Mouse (Mus musculus): ENCODE results near the gene Abca1. TPM values are rescaled to one million over a fixed set of nuclear protein-coding genes. Genes with fewer than 3 reads are reported as not detected.

The Abca1 gene
- polyA plus RNA-seq, 1 experiment from 2014 or later, result 3.6 TPM

GRCm38 (mm10) chr4:53149644-53150043, 10.1 kb downstream of the Abca1 start:
- no peaks in the 10 kb centered on the region for H3K9me3 ChIP-seq
- no peaks in the 10 kb centered on the region for H3K36me3 ChIP-seq
- WGBS, result 86% methylated on average over 4 of the region's 5 CpGs
- ATAC-seq (ENCODE audit: extremely low read depth, insufficient number of reproducible peaks, low FRiP score, low TSS enrichment), result no peak
- H3K4me1 ChIP-seq, result peaks cover 35% of the 10 kb centered on the region
- no peak overlapping the region for H3K4me2 ChIP-seq
- no peak overlapping the region for H3K4me3 ChIP-seq
- H3K27me3 ChIP-seq (replicated peaks), result no peaks in the 10 kb centered on the region
- no peak overlapping the region for H3K9ac ChIP-seq
- H3K27ac ChIP-seq (replicated peaks), result no peak overlapping the region

- no peak overlapping the region for H3K4me3 ChIP-seq
- WGBS, result 73% methylated on average over 2 of the region's 2 CpGs
- no peak for ATAC-seq (ENCODE audit: extremely low read depth, insufficient number of reproducible peaks, low FRiP score, low TSS enrichment)
Observed at GRCm38 (mm10) chr4:53148817-53149216, 10.9 kb downstream of the Abca1 start.

GRCm38 (mm10) chr4:53147454-53147853, 12.2 kb downstream of the Abca1 start:
- 9% methylated on average over 2 of the region's 2 CpGs for WGBS
- no peaks in the 10 kb centered on the region; the same call in 1 of the 2 replicates for H3K36me3 ChIP-seq
- no peaks in the 10 kb centered on the region for H3K9me3 ChIP-seq
- H3K27me3 ChIP-seq (replicated peaks), result no peaks in the 10 kb centered on the region
- no peak overlapping the region for H3K4me2 ChIP-seq
- no peak overlapping the region for H3K27ac ChIP-seq (replicated peaks)
- peaks cover 39% of the 10 kb centered on the region for H3K4me1 ChIP-seq
- H3K4me3 ChIP-seq, result no peak overlapping the region
- no peak overlapping the region for H3K9ac ChIP-seq
- ATAC-seq (ENCODE audit: extremely low read depth, insufficient number of reproducible peaks, low FRiP score, low TSS enrichment), result no peak

More at GRCm38 (mm10) chr4:53148817-53149216, 10.9 kb downstream of the Abca1 start:
- no peaks in the 10 kb centered on the region for H3K36me3 ChIP-seq
- H3K9me3 ChIP-seq, result no peaks in the 10 kb centered on the region
- peaks cover 41% of the 10 kb centered on the region for H3K4me1 ChIP-seq
- H3K9ac ChIP-seq, result no peak overlapping the region
- no peaks in the 10 kb centered on the region for H3K27me3 ChIP-seq (replicated peaks)
- no peak overlapping the region for H3K4me2 ChIP-seq
- no peak overlapping the region for H3K27ac ChIP-seq (replicated peaks)

- no peak overlapping the region for H3K4me2 ChIP-seq
- WGBS, result 41% methylated on average over 4 of the region's 4 CpGs
- no peaks in the 10 kb centered on the region for H3K27me3 ChIP-seq (replicated peaks)
- H3K36me3 ChIP-seq, result no peaks in the 10 kb centered on the region; the same call in 1 of the 2 replicates
- H3K9ac ChIP-seq, result no peak overlapping the region
- no peak overlapping the region for H3K4me3 ChIP-seq
- H3K9me3 ChIP-seq, result no peaks in the 10 kb centered on the region
- H3K4me1 ChIP-seq, result peaks cover 39% of the 10 kb centered on the region
- H3K27ac ChIP-seq (replicated peaks), result no peak overlapping the region
- ATAC-seq (ENCODE audit: extremely low read depth, insufficient number of reproducible peaks, low FRiP score, low TSS enrichment), result no peak
Observed at GRCm38 (mm10) chr4:53147046-53147445, 12.6 kb downstream of the Abca1 start.

- 80% methylated on average over 12 of the region's 12 CpGs for WGBS
- no peak overlapping the region for H3K27ac ChIP-seq (replicated peaks)
Observed at GRCm38 (mm10) chr4:53146227-53146949, 13.3 kb downstream of the Abca1 start.

GRCm38 (mm10) chr4:53145434-53146168, 14.1 kb downstream of the Abca1 start:
- 56% methylated on average over 12 of the region's 12 CpGs for WGBS
- Histone ChIP-seq H3K4me3 (no peak overlapping the region), H3K36me3 (no peaks in the 10 kb centered on the region; the same call in 1 of the 2 replicates), H3K27me3 (replicated peaks) (no peaks in the 10 kb centered on the region), H3K9me3 (no peaks in the 10 kb centered on the region), H3K27ac (replicated peaks) (no peak overlapping the region), H3K4me2 (no peak overlapping the region), H3K4me1 (peaks cover 39% of the 10 kb centered on the region), H3K9ac (no peak overlapping the region)
- ATAC-seq (ENCODE audit: extremely low read depth, insufficient number of reproducible peaks, low FRiP score, low TSS enrichment), result no peak

More at GRCm38 (mm10) chr4:53146227-53146949, 13.3 kb downstream of the Abca1 start:
- no peaks in the 10 kb centered on the region for H3K9me3 ChIP-seq
- no peak overlapping the region for H3K4me3 ChIP-seq
- ATAC-seq (ENCODE audit: extremely low read depth, insufficient number of reproducible peaks, low FRiP score, low TSS enrichment), result no peak
- no peak overlapping the region for H3K9ac ChIP-seq
- H3K27me3 ChIP-seq (replicated peaks), result no peaks in the 10 kb centered on the region
- H3K4me2 ChIP-seq, result no peak overlapping the region
- H3K36me3 ChIP-seq, result no peaks in the 10 kb centered on the region; the same call in 1 of the 2 replicates
- peaks cover 39% of the 10 kb centered on the region for H3K4me1 ChIP-seq

GRCm38 (mm10) chr4:53144571-53144970, 15.1 kb downstream of the Abca1 start:
- no peak for ATAC-seq (ENCODE audit: extremely low read depth, insufficient number of reproducible peaks, low FRiP score, low TSS enrichment)
- Histone ChIP-seq H3K27me3 (replicated peaks) (no peaks in the 10 kb centered on the region), H3K36me3 (no peaks in the 10 kb centered on the region; the same call in 1 of the 2 replicates), H3K4me1 (peaks cover 39% of the 10 kb centered on the region), H3K9ac (no peak overlapping the region), H3K27ac (replicated peaks) (no peak overlapping the region), H3K4me2 (no peak overlapping the region), H3K9me3 (no peaks in the 10 kb centered on the region), H3K4me3 (no peak overlapping the region)
- WGBS, result 69% methylated on average over 10 of the region's 10 CpGs

- H3K9ac ChIP-seq, result peak overlapping the region; percentile 25; the same call in 1 of the 2 replicates
- no peak for ATAC-seq (ENCODE audit: extremely low read depth, insufficient number of reproducible peaks, low FRiP score, low TSS enrichment)
- no peaks in the 10 kb centered on the region for H3K9me3 ChIP-seq
- H3K36me3 ChIP-seq, result peaks cover under 1% of the 10 kb centered on the region; the same call in 1 of the 2 replicates
- no peak overlapping the region for H3K27ac ChIP-seq (replicated peaks)
- peaks cover 44% of the 10 kb centered on the region for H3K4me1 ChIP-seq
- H3K4me2 ChIP-seq, result peak overlapping the region; percentile 37
- no peak overlapping the region for H3K4me3 ChIP-seq
- H3K27me3 ChIP-seq (replicated peaks), result no peaks in the 10 kb centered on the region
- WGBS, result 31% methylated on average over 8 of the region's 8 CpGs
Observed at GRCm38 (mm10) chr4:53144021-53144420, 15.7 kb downstream of the Abca1 start.

GRCm38 (mm10) chr4:53140678-53141077, 19.0 kb downstream of the Abca1 start:
- no peak for ATAC-seq (ENCODE audit: extremely low read depth, insufficient number of reproducible peaks, low FRiP score, low TSS enrichment)

GRCm38 (mm10) chr4:53139495-53139894, 20.2 kb downstream of the Abca1 start:
- Histone ChIP-seq H3K27ac (replicated peaks) (no peak overlapping the region), H3K27me3 (replicated peaks) (no peaks in the 10 kb centered on the region), H3K4me3 (no peak overlapping the region), H3K36me3 (peaks cover 3% of the 10 kb centered on the region; the same call in 1 of the 2 replicates), H3K9ac (no peak overlapping the region), H3K4me1 (peaks cover 19% of the 10 kb centered on the region), H3K4me2 (no peak overlapping the region), H3K9me3 (no peaks in the 10 kb centered on the region)
- 73% methylated on average over 2 of the region's 2 CpGs for WGBS
- no peak for ATAC-seq (ENCODE audit: extremely low read depth, insufficient number of reproducible peaks, low FRiP score, low TSS enrichment)

More at GRCm38 (mm10) chr4:53140678-53141077, 19.0 kb downstream of the Abca1 start:
- Histone ChIP-seq H3K27ac (replicated peaks) (no peak overlapping the region), H3K9ac (no peak overlapping the region), H3K9me3 (no peaks in the 10 kb centered on the region), H3K27me3 (replicated peaks) (no peaks in the 10 kb centered on the region), H3K4me1 (peaks cover 22% of the 10 kb centered on the region), H3K4me2 (no peak overlapping the region), H3K4me3 (no peak overlapping the region), H3K36me3 (peaks cover 3% of the 10 kb centered on the region; the same call in 1 of the 2 replicates)
- 83% methylated on average over 6 of the region's 6 CpGs for WGBS

- no peaks in the 10 kb centered on the region for H3K9me3 ChIP-seq
- H3K4me2 ChIP-seq, result no peak overlapping the region
- H3K27ac ChIP-seq (replicated peaks), result no peak overlapping the region
- no peak overlapping the region for H3K9ac ChIP-seq
- peaks cover 3% of the 10 kb centered on the region; the same call in 1 of the 2 replicates for H3K36me3 ChIP-seq
- H3K27me3 ChIP-seq (replicated peaks), result no peaks in the 10 kb centered on the region
- H3K4me1 ChIP-seq, result peaks cover 14% of the 10 kb centered on the region
- H3K4me3 ChIP-seq, result no peak overlapping the region
- WGBS, result 55% methylated on average over 3 of the region's 3 CpGs
- no peak for ATAC-seq (ENCODE audit: extremely low read depth, insufficient number of reproducible peaks, low FRiP score, low TSS enrichment)
Observed at GRCm38 (mm10) chr4:53138974-53139373, 20.7 kb downstream of the Abca1 start.

All from heart, embryonic 13.5 days (tissue).